Mouse (Mus musculus) T-cell, adult 2 months (primary cell): ENCODE measurements around the gene Adam33.

ENCODE experiments used
- DNase-seq: peaks from one replicate; pipeline ENCODE4 v3.0.0; 2022; ENCODE audit warnings: low spot score

The Adam33 gene

GRCm38 (mm10) chr2:131029065-131029935 lies 34.3 kb downstream of the Adam33 start:
- no peak for DNase-seq

- no peak for DNase-seq
Measured at GRCm38 (mm10) chr2:131026941-131027340, 36.7 kb downstream of the Adam33 start.

- no peak for DNase-seq
Measured at GRCm38 (mm10) chr2:131025230-131025629, 38.4 kb downstream of the Adam33 start.

- DNase-seq = no peak
Measured at GRCm38 (mm10) chr2:131010566-131010965, 53.0 kb downstream of the Adam33 start.

GRCm38 (mm10) chr2:131009123-131009522 lies 54.5 kb downstream of the Adam33 start:
- DNase-seq = no peak
